Mouse (Mus musculus) embryonic facial prominence, embryonic 12.5 days (tissue): ENCODE data around the gene Psmb3. TPM values are rescaled to one million over a fixed set of nuclear protein-coding genes. Genes with fewer than 3 reads are reported as not detected.

Experiments
- ATAC-seq: fragments of 200-750 bp; cut with Nextera tagmentation; 2 replicates; pipeline ENCODE4 v1.8.0; 2017; ENCODE audit not compliant: insufficient number of reproducible peaks, insufficient read depth, low FRiP score, low TSS enrichment
- H3K27ac ChIP-seq: fragments of 300-500 bp; sonication (generic); 2 replicates; pipeline ENCODE4 v1.5.1; 2016; ENCODE audit warnings: mild to moderate bottlenecking
- H3K27me3 ChIP-seq: fragments of 300-500 bp; sonication (generic); 2 replicates; pipeline ENCODE4 v1.6.1; 2016; ENCODE audit warnings: mild to moderate bottlenecking, moderate library complexity
- H3K36me3 ChIP-seq: fragments of 300-500 bp; sonication (generic); 2 replicates; pipeline ENCODE4 v1.6.1; 2016; ENCODE audit warnings: mild to moderate bottlenecking
- H3K4me1 ChIP-seq: fragments of 300-500 bp; sonication (generic); 2 replicates; pipeline ENCODE4 v1.6.1; 2016
- H3K4me2 ChIP-seq: fragments of 300-500 bp; sonication (generic); replicated peaks from 2 replicates; pipeline ENCODE4 v1.6.1; 2016; ENCODE audit warnings: mild to moderate bottlenecking, moderate library complexity
- H3K4me3 ChIP-seq: fragments of 300-500 bp; sonication (generic); 2 replicates; pipeline ENCODE4 v1.5.1; 2016; ENCODE audit warnings: mild to moderate bottlenecking
- H3K9ac ChIP-seq: fragments of 300-500 bp; sonication (generic); 2 replicates; pipeline ENCODE4 v1.6.1; 2016; ENCODE audit warnings: mild to moderate bottlenecking, moderate library complexity
- H3K9me3 ChIP-seq: fragments of 300-500 bp; sonication (generic); 2 replicates; pipeline ENCODE4 v1.6.1; 2016; ENCODE audit warnings: mild to moderate bottlenecking, moderate library complexity
- WGBS: fragments of 180-500 bp; shearing (Covaris S2); methylation state at CpG from one replicate; pipeline ENCODE4 v1.1.7; 2016; 5-methylcytosine and 5-hydroxymethylcytosine counted together
- polyA plus RNA-seq: library from polyadenylated mRNA; unstranded; fragments of >200 nt; fragmentation: Nextera tagmentation; extraction: Ambion mirVana; gene quantifications from 2 replicates; pipeline ENCODE4 v1.2.1, GENCODE M21; 2016

Psmb3 gene
- polyA plus RNA-seq, 1 experiment from 2014 or later, result 447 TPM

GRCm38 (mm10) chr11:97713896-97714295, 10.7 kb downstream of the Psmb3 start:
- peaks cover 73% of the 10 kb centered on the region for H3K36me3 ChIP-seq
- H3K4me3 ChIP-seq, result no peak overlapping the region

GRCm38 (mm10) chr11:97714356-97714755, 11.2 kb downstream of the Psmb3 start:
- H3K4me3 ChIP-seq, result no peak overlapping the region
- no peak overlapping the region for H3K9ac ChIP-seq
- no peak overlapping the region for H3K27ac ChIP-seq
- H3K27me3 ChIP-seq, result no peaks in the 10 kb centered on the region
- H3K4me2 ChIP-seq, result no peak overlapping the region
- ATAC-seq, result no peak
- no peaks in the 10 kb centered on the region for H3K9me3 ChIP-seq
- H3K4me1 ChIP-seq, result no peaks in the 10 kb centered on the region
- peaks cover 77% of the 10 kb centered on the region for H3K36me3 ChIP-seq
- WGBS, result 92% methylated on average over 3 of the region's 3 CpGs

More at GRCm38 (mm10) chr11:97713896-97714295, 10.7 kb downstream of the Psmb3 start:
- Histone ChIP-seq H3K9ac (no peak overlapping the region), H3K4me1 (no peaks in the 10 kb centered on the region), H3K9me3 (no peaks in the 10 kb centered on the region), H3K4me2 (no peak overlapping the region), H3K27ac (no peak overlapping the region), H3K27me3 (no peaks in the 10 kb centered on the region)
- WGBS, result 87% methylated on average over 8 of the region's 8 CpGs
- no peak for ATAC-seq

- Histone ChIP-seq H3K4me1 (no peaks in the 10 kb centered on the region), H3K27me3 (no peaks in the 10 kb centered on the region), H3K4me3 (no peak overlapping the region), H3K9ac (no peak overlapping the region), H3K36me3 (peaks cover 85% of the 10 kb centered on the region), H3K27ac (no peak overlapping the region), H3K4me2 (no peak overlapping the region), H3K9me3 (no peaks in the 10 kb centered on the region)
- ATAC-seq, result no peak
- WGBS, result 89% methylated on average over 14 of the region's 14 CpGs
Observed at GRCm38 (mm10) chr11:97714784-97715760, 11.9 kb downstream of the Psmb3 start.

- no peaks in the 10 kb centered on the region for H3K9me3 ChIP-seq
- H3K4me3 ChIP-seq, result no peak overlapping the region
- no peak for ATAC-seq
- H3K27ac ChIP-seq, result no peak overlapping the region
- H3K9ac ChIP-seq, result no peak overlapping the region
- H3K36me3 ChIP-seq, result peaks cover 94% of the 10 kb centered on the region
- H3K4me2 ChIP-seq, result no peak overlapping the region
- H3K27me3 ChIP-seq, result no peaks in the 10 kb centered on the region
- WGBS, result 87% methylated on average over 8 of the region's 8 CpGs
- H3K4me1 ChIP-seq, result no peaks in the 10 kb centered on the region
Observed at GRCm38 (mm10) chr11:97716021-97716420, 12.8 kb downstream of the Psmb3 start.

- H3K9ac ChIP-seq, result no peak overlapping the region
Observed at GRCm38 (mm10) chr11:97717369-97718280, 14.4 kb downstream of the Psmb3 start.

GRCm38 (mm10) chr11:97718281-97718860, 15.2 kb downstream of the Psmb3 start:
- Histone ChIP-seq H3K9me3 (peaks cover 6% of the 10 kb centered on the region; the same call in 1 of the 2 replicates), H3K36me3 (peaks cover 94% of the 10 kb centered on the region), H3K4me1 (no peaks in the 10 kb centered on the region), H3K4me3 (no peak overlapping the region), H3K27me3 (no peaks in the 10 kb centered on the region), H3K9ac (no peak overlapping the region), H3K27ac (no peak overlapping the region), H3K4me2 (no peak overlapping the region)
- WGBS, result 77% methylated on average over 15 of the region's 15 CpGs
- ATAC-seq, result no peak

More at GRCm38 (mm10) chr11:97717369-97718280, 14.4 kb downstream of the Psmb3 start:
- Histone ChIP-seq H3K4me1 (no peaks in the 10 kb centered on the region), H3K27me3 (no peaks in the 10 kb centered on the region), H3K4me2 (no peak overlapping the region), H3K36me3 (peaks cover 94% of the 10 kb centered on the region), H3K9me3 (peaks cover 6% of the 10 kb centered on the region; the same call in 1 of the 2 replicates), H3K27ac (no peak overlapping the region), H3K4me3 (no peak overlapping the region)
- no peak for ATAC-seq
- WGBS, result 85% methylated on average over 26 of the region's 26 CpGs

GRCm38 (mm10) chr11:97719041-97719440, 15.8 kb downstream of the Psmb3 start:
- H3K36me3 ChIP-seq, result peaks cover 94% of the 10 kb centered on the region
- no peak overlapping the region for H3K4me2 ChIP-seq
- WGBS, result 79% methylated on average over 4 of the region's 4 CpGs
- no peaks in the 10 kb centered on the region for H3K4me1 ChIP-seq
- H3K27ac ChIP-seq, result no peak overlapping the region
- no peak overlapping the region for H3K9ac ChIP-seq
- no peak overlapping the region for H3K4me3 ChIP-seq
- peaks cover 6% of the 10 kb centered on the region; the same call in 1 of the 2 replicates for H3K9me3 ChIP-seq
- H3K27me3 ChIP-seq, result no peaks in the 10 kb centered on the region
- no peak for ATAC-seq

- peaks cover 97% of the 10 kb centered on the region for H3K36me3 ChIP-seq
- no peak overlapping the region for H3K9ac ChIP-seq
- no peak for ATAC-seq
- H3K4me2 ChIP-seq, result no peak overlapping the region
- no peak overlapping the region for H3K27ac ChIP-seq
- 92% methylated on average over 4 of the region's 4 CpGs for WGBS
- no peaks in the 10 kb centered on the region for H3K4me1 ChIP-seq
- peaks cover 6% of the 10 kb centered on the region; the same call in 1 of the 2 replicates for H3K9me3 ChIP-seq
- no peak overlapping the region for H3K4me3 ChIP-seq
- no peaks in the 10 kb centered on the region for H3K27me3 ChIP-seq
Observed at GRCm38 (mm10) chr11:97721338-97721737, 18.1 kb downstream of the Psmb3 start.

- ATAC-seq, result no peak
- no peak overlapping the region for H3K4me2 ChIP-seq
- H3K9me3 ChIP-seq, result peaks cover 6% of the 10 kb centered on the region; the same call in 1 of the 2 replicates
- 83% methylated on average over 7 of the region's 7 CpGs for WGBS
- H3K27ac ChIP-seq, result no peak overlapping the region
- H3K27me3 ChIP-seq, result no peaks in the 10 kb centered on the region
- no peak overlapping the region for H3K4me3 ChIP-seq
- H3K9ac ChIP-seq, result no peak overlapping the region
- H3K4me1 ChIP-seq, result no peaks in the 10 kb centered on the region
- H3K36me3 ChIP-seq, result peaks cover 98% of the 10 kb centered on the region
Observed at GRCm38 (mm10) chr11:97723709-97724108, 20.5 kb downstream of the Psmb3 start.

GRCm38 (mm10) chr11:97728311-97728710, 25.1 kb downstream of the Psmb3 start:
- 63% methylated on average over 7 of the region's 7 CpGs for WGBS
- H3K4me1 ChIP-seq, result peaks cover 6% of the 10 kb centered on the region
- H3K4me2 ChIP-seq, result no peak overlapping the region
- H3K36me3 ChIP-seq, result peaks cover 78% of the 10 kb centered on the region
- H3K27ac ChIP-seq, result no peak overlapping the region
- no peak for ATAC-seq
- H3K27me3 ChIP-seq, result no peaks in the 10 kb centered on the region
- no peaks in the 10 kb centered on the region for H3K9me3 ChIP-seq
- 0 out of 2 replicates have a peak overlapping the region, but pooled peaks have one; percentile 25 for H3K9ac ChIP-seq
- no peak overlapping the region for H3K4me3 ChIP-seq

GRCm38 (mm10) chr11:97728730-97729129, 25.5 kb downstream of the Psmb3 start:
- 73% methylated on average over 7 of the region's 7 CpGs for WGBS
- H3K4me1 ChIP-seq, result peaks cover 10% of the 10 kb centered on the region
- peaks cover 73% of the 10 kb centered on the region for H3K36me3 ChIP-seq
- no peak overlapping the region for H3K4me2 ChIP-seq
- no peak overlapping the region for H3K9ac ChIP-seq
- H3K9me3 ChIP-seq, result no peaks in the 10 kb centered on the region
- H3K27me3 ChIP-seq, result no peaks in the 10 kb centered on the region
- no peak overlapping the region for H3K4me3 ChIP-seq
- no peak for ATAC-seq
- H3K27ac ChIP-seq, result no peak overlapping the region
